Mouse (Mus musculus): ENCODE measurements at regions not wholly inside any gene's neighbourhood (a gene's known extent, or its start where the extent isn't known, plus 50 kb on each side); places are given as distances from the start of the nearest gene placed in this dataset.

GRCm38 (mm10) chr6:127298105-127298504 lies 146.1 kb upstream of the Ccnd2 start:
- CTCF ChIA-PET: no interaction called here

DNA sequence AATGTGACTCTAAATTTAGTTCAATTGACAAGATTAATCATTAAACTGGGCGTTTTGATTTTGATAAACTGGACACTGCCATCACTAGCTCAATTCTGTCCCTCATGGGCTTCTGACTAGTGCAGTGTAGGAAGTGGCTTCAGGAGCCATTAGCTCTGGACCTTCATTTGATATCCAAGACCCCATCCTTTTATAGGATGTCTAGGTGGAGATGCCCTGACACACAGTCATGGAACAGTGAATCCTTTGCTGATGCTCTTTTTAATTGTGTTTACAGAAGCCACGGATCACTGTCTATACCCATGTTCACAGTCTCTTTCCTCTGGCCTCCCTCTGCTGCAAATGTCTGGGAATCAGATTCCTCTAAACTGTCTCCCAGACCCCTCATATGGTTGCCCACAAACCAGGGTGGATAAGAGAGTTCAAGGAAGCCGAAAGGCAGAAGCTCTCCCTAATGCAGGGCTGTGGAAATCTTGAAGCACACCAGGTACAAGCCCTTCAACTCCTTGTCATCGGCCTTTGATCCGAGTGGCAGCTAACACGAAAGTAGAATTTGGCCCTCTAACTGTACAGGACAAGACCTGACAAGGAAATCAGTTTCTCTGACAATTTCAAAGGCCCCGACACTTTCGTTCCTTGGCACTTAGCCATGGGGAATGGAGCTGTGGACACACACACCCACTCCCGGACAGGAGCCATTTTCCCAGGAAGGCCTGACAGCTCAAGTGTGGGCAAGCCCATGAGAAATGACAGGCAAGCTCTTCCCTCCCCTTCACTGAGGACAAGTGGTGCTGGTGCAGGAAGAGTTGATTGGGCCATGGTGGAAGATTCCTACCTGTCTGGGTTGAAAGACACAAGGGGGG lies 135.2 kb upstream of the Parp11 start:
- CTCF ChIA-PET: no interaction called here

DNA sequence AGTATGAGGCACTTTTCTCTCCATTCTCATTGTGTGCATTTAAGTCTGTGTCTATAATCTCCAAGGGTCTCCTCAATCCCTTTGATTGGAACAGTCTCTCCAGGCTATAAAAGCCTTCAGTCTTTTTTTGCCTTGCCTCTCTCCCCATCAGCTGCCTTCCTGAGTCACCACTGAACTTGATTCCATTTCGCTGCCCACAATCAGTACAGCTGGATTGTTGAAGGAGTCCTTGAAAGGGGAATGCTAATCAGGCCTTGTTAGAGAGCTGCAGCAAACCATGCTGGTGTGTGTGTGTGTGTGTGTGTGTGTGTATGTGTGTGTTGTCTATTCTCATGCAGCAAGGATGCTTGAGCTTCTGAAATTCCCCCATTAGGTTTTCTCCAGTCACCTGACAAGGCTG lies 129.3 kb upstream of the Parp11 start:
- CTCF ChIA-PET: no interaction called here

DNA sequence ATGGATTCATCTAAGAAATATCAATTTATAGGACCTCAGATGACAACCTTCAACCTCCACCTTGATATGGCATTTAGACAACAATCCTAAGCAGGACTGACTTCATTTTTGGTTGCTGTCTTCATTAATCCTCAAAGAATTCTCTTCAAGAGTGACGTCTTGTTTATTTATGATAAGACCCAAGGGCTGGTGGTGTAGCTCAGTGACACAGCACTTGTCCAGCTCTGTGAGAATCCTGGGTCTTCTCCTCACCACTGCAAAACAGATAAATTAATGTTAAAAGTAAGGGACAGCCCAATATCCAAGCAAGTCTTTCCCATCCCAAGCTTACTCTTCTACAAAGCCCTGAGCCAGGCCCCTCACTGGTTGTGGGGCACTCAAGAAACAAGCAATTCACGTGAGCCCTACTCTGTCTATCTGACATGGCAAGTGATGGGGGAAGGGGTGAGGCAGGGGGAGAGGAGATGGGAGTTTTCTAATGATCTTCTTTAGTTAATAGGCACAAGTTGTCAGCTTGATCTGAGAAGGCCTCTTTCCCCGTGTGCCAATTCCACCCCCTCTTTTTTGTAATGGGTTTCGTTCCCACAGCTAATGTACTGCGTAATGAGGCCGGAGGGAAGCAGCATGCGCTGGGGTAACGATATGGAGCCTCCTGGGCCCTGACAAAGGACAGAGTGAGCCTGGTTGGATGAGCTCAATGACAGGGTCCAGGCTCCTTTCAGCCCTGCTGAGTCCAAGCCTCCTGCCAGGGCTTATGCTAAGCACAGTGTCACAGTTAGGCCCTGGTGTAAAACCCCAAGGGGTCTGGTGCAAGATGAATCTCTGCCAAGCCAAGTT lies 127.7 kb upstream of the Parp11 start:
- CTCF ChIA-PET: interaction anchor here (0.6 kb wide), 1 partner anchor 213 kb away, joined by 8 read pairs; no protein-coding TSS in a partner anchor

- CTCF ChIA-PET: no interaction called here
Observed at GRCm38 (mm10) chr6:127320600-127320999, 126.0 kb upstream of the Parp11 start.

- CTCF ChIA-PET: no interaction called here
Observed at GRCm38 (mm10) chr6:127321031-127321430, 125.6 kb upstream of the Parp11 start.

- CTCF ChIA-PET: no interaction called here
Observed at GRCm38 (mm10) chr6:127322398-127322797, 124.2 kb upstream of the Parp11 start.

DNA sequence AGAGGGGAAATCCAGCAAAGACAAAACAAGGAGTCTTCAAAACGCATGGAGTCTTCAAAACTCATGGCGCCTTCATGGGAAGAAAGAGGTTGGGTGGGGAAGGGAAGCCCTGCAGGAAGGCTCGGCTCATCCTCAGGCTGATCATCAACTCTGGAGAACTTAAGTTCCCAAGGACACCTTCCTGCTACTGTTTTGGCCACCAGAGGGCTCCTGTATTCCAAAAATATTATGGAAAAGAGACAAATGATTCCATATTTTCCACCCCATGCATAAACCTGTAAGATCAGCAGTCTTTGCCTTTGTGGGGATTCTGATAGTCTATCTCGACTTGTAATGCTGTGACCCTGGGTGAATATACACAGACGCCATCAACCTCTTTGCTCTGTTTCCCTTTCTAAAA lies 121.7 kb upstream of the Parp11 start:
- CTCF ChIA-PET: no interaction called here

DNA sequence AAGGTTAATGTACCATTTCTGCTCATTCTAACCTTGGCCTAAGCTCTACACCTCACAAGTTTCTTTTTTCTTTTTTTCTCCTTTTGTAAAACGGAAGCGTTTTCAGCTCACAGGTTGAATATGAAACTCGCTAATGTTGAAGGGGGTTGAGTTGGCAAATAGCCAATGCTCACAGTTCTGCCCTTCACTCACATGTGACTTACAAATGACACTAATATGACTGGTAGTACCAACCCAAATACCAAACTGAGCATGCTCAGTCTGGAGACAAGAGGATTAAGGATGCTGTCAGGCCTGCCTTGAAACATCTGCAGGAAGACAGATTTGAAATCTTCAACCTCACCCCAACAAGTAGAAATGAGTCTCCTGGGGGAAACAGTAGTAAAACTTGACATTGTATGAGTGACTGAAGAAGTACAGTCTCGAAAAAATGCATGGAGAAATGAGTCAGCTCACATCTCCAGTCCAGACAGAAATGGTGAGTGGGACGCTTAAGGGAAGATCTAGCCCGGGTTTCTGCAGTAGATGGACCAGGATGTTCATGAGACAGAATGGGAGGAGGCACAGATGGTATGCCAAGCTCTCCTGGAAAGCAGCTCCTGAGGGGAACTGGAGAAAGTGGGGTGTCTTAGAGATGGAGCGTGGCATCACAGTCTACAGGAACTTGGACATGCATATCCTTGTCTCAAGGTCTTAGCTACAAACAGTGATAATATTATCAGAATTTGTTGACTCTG lies 120.9 kb upstream of the Parp11 start:
- CTCF ChIA-PET: no interaction called here

- CTCF ChIA-PET: no interaction called here
Observed at GRCm38 (mm10) chr6:127326333-127326729, 120.3 kb upstream of the Parp11 start.

- CTCF ChIA-PET: interaction anchor here (0.7 to 0.9 kb wide), 4 partner anchors 92 to 192 kb away, joined by 3 to 5 read pairs (median 3); no protein-coding TSS in a partner anchor
Observed at GRCm38 (mm10) chr6:127329191-127330014, 117.2 kb upstream of the Parp11 start.

- CTCF ChIA-PET: interaction anchor here (0.7 to 0.9 kb wide), 3 partner anchors 93 to 193 kb away, joined by 3 to 5 read pairs (median 3); no protein-coding TSS in a partner anchor
Observed at GRCm38 (mm10) chr6:127330015-127330705, 116.5 kb upstream of the Parp11 start.

DNA sequence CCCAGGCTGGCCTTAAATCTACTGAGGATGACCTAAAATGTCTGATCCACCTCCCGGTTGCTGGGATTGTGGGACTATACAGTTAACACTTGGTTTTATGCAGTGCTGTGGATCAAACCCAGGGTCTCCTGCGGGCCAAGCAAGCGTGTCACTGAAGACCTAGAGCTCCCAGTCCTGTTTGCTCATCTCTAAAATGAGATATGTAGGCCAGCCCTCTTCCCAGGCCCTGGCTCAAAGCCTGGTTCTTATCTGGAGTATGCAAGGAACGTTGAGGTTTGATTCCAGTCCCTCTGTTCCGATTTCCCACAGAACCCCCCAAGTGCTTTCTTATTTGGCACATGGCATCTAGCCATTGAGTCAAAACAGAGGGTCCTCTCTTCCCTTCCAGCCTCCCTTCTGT lies 115.5 kb upstream of the Parp11 start:
- CTCF ChIA-PET: no interaction called here

DNA sequence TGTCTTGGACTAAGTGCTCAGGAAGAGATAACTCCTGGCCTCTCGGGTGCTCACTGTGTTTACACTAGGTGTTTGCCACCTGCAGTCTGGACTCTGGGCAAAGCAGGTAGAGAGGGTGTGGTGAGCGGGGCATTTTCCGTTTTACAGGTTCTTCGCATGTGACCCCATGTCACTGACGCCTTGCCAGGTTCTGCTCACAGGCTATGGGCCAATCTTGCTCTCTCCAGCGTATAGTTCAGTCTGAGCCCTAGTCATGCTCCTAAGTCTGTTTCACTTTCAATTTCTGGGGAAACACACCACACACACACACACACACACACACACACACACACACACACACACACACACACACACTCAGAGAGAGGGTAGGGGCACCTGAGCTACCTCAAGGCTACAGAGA lies 112.4 kb upstream of the Parp11 start:
- CTCF ChIA-PET: interaction anchor here (0.6 to 0.7 kb wide), 3 partner anchors 15 to 363 kb away, joined by 4 to 7 read pairs (median 5); no protein-coding TSS in a partner anchor

- CTCF ChIA-PET: no interaction called here
Observed at GRCm38 (mm10) chr6:127335462-127335886, 111.2 kb upstream of the Parp11 start.

GRCm38 (mm10) chr6:127335996-127336660 lies 110.5 kb upstream of the Parp11 start:
- CTCF ChIA-PET: no interaction called here

- CTCF ChIA-PET: no interaction called here
Observed at GRCm38 (mm10) chr6:127336681-127337397, 109.8 kb upstream of the Parp11 start.

GRCm38 (mm10) chr6:127337398-127337871 lies 109.2 kb upstream of the Parp11 start:
- CTCF ChIA-PET: no interaction called here

DNA sequence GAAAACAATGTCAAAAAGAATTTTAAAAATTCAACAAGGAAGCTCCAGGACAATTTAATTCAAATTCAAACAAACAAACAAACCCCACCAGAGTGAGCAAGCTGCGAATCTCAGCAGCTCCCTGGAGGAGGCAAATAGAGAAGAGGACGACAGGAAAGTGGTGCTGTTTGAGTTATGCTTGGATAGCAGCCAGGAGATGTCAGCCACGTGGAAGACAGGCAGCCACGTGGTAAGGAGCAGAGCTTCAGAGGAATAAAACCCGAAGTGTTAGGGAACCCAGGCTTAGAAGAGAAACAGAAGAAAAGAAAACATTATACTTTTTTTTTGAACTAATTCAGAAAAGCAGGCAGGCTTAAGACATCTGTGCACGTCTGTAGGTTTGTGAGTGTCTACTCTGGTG lies 108.2 kb upstream of the Parp11 start:
- CTCF ChIA-PET: no interaction called here
